Mouse (Mus musculus) naive thymus-derived CD4-positive, alpha-beta T cell, adult 2 months (primary cell): ENCODE results near the gene Cela2a.
"Not testable (repeated sequence)": the region's sequence is repeated elsewhere in the genome, so short reads cannot be mapped to it uniquely, and the experiment has no call there.

Experiments
- DNase-seq: peaks from one replicate; pipeline ENCODE4 v3.0.0-alpha.2; 2011; ENCODE audit warnings: low read depth

Cela2a gene

GRCm38 (mm10) chr4:141797545-141797944 lies 28.4 kb downstream of the Cela2a start:
- no peak for DNase-seq

DNA sequence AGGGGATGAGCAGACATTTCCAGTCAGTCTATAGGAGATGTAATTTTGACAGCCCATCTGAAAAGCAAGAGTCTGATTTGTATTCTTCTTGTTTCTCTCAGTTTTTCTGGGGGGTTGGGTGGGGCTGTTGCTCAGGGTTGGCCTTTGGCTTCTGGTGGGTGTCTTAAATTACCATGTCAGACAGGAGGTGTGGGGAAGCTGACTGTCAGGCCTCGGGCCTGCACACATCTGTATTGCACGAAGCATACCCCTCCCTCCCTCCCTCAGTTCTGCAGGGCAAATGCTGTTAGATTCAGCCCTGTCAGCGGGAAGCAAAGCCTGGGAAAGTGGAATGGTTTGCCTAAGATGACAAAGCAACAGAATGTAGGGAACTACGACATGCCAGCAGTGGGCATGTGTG lies 29.0 kb downstream of the Cela2a start:
- DNase-seq, result no peak

DNA sequence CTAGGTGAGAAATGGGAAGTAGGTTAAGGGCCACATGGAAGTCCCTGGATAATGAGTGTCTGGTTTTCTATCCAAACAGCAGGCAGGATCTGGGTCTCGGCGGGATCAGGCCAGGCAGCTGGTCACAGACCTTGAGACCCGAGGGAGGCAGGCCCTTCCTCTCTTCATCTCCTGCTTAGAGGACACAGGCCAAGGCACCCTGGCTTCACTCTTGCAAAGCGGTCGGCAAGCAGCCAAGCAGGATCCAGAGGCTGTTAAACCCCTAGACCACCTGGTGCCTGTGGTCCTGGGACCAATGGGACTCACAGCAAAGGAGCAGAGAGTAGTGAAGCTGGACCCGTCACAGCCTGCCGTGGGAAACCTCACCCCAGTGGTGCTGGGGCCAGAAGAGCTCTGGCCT lies 29.6 kb downstream of the Cela2a start:
- no peak for DNase-seq

- no peak for DNase-seq
Observed at GRCm38 (mm10) chr4:141794152-141794535, 31.8 kb downstream of the Cela2a start.

GRCm38 (mm10) chr4:141793282-141794151 lies 32.4 kb downstream of the Cela2a start, which contains the start of gene Casp9:
Gene Casp9, plus strand, starts transcription at chr4:141793612.
- peak; percentile 98 for DNase-seq

DNA sequence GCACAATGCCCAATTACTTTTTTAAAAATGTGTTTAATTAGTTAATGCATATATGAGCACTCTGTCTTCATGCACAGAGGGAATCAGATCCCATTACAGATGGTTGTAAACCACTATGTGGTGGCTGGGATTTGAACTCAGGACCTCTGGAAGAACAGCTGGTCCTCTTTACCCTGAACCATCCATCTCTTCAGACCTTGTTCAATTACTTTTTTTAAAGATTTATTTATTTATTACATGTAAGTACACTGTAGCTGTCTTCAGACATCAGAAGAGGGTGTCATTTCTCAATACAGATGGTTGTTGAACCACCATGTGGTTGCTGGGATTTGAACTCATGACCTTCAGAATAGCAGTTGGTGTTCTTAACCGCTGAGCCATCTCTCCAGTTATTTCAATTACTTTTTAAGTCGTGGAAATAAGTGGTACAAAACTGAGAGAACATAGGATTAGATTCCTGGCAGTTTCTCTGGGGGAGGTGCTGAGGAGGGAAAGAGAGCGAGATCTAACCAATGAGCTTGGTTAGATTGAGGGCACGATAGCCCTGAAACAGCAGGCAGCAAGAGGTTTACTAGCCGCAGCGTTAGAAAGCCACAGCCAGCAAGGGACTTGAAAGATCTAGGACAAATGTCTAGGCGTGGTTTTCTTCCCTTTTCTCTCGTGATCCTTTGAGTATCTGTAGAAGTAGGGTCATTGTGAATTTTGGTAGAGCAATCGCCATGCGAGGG lies 33.2 kb downstream of the Cela2a start:
- DNase-seq, result no peak

DNA sequence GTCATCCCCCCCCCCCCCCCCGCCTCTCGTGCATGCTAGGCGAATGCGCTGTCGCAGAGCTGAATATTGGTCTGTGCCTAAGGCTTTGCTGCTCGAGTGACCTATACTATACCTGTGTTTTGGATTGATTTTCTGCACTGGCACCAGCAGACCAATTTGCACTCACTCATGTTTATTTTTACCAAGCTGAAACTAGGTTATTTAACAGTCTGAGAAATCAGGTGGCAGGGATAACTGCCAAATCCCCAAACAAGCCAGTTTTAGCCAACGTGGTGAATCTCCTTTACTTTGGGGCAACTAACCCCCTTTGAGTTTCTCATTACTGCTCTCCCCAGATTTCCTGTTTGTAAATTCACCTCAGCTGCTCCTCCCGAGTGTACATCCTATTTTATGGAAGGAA lies 34.0 kb downstream of the Cela2a start:
- peak; percentile 18 for DNase-seq

DNA sequence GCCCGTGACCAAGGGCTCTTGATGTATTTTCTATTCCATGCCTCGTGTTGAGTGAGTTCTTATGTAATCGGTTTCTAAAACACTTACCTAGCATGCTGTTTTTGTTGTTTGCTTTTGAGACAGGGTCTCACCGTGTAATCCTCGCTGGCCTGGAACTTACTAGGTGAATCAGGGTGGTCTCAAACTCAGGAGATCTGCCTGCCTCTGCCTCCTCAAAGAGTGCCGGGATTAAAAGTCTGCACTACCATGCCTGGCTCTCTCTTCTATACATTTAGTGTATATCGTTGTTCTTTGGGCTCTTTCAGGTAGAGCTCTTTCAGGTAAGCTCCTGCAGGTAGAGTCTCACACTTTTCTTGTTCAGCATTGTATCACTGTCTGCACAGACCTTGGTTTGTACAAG lies 34.5 kb downstream of the Cela2a start:
- peak; percentile 23 for DNase-seq

DNA sequence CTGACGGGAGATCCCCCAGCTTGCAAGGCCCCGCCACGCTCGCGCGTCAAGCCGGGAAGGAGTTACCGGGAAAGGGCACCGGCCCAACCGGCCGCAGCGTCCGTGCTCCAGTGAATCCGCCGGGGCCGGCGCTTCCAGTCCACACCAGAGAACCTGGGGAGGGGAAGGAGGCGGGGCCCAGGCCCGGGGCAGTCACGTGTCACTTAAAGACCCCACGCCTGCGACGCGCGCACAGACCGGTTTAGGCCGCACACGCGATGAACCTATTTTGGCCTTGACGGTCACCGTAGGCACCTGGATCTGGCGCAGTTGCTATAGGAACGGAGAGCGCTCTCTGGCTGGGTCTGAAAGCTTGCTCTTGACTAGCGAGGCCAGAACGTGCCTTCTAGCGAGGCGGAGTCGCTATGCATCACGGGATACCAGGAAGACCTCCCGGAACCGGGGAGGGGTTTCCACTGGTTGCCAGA lies 35.4 kb downstream of the Cela2a start, which contains the start of gene Dnajc16:
TSS of gene Dnajc16 (minus strand) at position 408 of the 467 bp plus-strand sequence.
- DNase-seq, result peak; percentile 98

DNA sequence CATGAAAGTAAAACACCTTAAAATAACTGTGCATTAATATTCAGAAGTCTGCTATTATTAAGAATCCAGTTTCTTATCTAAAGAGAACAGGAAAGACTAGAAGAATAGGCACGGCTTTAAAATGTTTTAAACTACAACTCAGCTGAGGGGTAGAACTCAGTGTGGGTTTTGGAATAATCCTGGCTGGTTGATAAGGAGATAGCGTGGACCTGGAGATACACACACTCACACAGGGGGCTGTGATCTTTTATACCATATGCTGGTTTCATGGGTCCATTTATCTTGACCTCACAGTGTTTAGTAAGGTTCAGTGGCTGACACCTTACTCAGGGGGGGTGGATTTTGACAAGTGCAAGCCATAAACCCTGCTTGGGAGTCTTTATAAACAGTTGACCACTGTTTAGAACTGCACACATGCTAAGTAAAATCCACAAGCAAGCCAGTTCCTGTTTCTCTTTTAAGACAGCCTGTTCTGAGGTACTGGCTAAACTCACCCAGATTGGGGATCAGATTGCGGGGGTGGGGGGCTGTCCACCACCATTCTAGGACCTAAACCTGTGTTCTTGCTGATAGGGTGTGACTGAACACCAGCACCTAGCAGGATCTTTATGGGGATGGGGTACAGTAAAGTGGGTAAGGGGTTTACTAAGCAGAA lies 36.3 kb downstream of the Cela2a start:
- no peak for DNase-seq

- DNase-seq, result no peak
Observed at GRCm38 (mm10) chr4:141787462-141787861, 38.5 kb downstream of the Cela2a start.

DNA sequence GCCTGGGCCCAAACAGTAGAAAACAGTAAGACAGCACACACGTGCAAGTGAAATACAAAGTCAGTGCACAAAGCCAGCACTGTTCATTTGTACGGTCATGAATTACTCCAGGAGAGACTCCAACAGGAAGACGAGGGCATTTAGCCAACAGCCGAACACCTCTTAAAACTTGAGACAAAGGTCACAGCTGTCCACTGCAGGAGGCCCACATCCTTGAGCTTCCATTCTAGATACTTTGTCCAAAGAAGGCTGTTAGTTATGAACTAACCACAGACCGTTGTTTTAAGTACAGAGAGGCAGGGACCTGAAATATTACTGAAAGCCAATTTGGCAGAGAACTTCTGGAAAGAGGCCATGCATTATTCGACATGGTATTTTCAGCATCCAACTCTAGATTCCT lies 38.9 kb downstream of the Cela2a start:
- no peak for DNase-seq

DNA sequence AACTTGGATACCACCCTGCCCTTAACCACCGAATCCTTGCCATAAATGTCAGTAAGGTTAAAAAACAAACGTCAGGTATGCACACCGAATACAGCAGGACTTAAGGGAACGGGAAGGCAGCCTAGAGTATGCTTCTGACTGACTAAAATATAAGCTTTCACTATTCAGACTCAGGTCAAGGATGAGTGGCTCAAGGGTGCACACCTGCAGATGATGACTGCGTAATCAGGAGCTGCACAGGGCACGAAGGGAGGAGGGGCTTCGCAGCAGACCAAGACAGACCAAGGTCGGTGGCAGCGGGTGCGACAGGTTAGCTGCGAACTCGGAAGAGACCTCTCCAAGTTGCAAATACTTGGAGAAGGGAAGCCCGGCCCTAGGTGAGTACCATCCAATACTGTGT lies 39.8 kb downstream of the Cela2a start:
- DNase-seq, result no peak

- DNase-seq, result no peak
Observed at GRCm38 (mm10) chr4:141784835-141785234, 41.1 kb downstream of the Cela2a start.

DNA sequence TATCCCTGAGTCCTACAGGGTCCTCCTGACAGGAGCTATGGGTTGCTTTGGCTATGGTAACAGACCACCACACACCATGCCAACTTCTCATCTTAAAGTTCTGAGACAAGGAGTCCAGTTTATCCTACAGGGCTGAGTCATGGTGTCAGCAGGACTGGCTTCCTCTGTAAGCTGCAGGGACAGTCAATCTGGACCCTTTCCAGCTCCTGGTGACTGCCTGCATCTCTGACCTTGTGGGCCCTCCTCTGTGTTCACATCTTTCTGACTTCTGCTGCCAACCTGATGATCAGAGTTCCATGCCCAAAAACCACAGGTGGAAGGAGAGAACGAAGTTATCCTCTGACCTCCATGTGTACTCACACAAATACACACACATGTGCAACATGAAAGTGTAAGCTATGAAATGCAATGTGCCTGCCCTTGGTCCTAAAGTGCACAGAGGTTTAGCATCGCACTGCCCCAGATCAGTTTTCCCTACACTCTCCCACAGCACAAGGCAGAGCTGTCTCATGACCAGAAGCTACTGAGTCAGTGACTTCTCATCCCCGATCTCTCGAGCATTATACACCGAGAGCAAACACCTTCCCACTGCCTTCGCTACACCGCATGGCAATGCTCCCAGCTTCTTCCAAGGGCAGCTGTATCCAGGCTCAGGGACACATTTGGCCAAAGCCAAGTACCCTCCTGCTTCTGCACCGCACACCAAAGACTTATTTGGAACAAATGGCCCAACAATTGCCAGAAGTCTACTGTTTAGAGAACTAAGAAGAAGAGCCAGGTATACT lies 44.6 kb downstream of the Cela2a start:
- DNase-seq, result no peak

DNA sequence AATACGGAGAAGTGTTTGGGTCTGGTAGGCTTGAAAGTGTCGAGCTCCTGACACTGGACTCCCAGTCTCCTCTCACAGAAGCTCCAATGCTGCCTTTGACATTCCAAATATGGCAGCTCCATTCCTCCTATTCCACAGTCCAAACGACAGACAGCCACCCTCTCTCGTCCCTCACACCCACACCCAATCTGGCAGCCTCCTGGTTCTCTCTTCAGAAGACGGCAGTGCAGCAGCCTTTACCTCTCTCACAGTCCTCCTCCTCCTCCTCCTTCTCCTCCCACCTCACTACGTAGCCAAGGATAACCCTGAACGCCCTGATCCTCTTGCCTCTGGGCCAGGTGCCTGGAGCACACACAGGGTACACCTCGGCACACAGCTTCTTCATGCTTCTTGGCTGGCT lies 46.1 kb downstream of the Cela2a start:
- DNase-seq, result no peak

DNA sequence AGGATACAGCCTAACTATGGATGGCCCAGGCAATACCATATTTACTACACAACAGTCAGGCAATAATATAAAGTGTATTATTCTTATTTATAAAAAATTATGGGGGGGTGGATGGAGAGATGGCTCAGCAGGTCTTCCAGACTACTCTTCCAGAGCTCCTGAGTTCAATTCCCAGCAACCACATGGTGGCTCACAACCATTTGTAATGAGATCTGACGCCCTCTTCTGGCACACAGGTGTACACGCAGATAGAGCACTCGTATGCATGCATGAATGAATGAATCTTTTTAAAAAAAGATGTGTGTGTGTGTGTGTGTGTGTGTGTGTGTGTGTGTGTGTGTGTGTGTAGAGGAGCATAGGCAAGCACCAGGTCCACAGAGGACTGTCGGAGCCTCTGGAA lies 52.9 kb downstream of the Cela2a start:
- not testable (repeated sequence) for DNase-seq

DNA sequence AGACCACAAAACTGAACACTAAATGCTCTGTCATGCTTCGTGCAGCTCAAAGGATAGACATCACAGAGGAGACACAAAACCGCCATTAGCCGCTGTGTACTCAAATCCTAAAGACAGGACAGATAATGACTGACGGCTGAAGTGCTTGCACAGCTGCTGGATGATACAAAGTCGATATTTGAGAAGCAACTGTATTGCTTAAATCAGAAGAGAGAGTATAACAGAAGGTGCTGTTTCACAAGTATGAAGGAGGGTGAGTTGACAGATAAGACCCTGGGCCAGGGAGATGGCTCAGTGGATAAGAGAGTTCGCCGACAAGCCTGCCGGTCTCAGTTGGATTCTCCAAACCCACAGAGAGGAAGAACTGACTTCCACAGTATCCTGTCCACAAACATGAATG lies 54.1 kb downstream of the Cela2a start:
- no peak for DNase-seq

DNA sequence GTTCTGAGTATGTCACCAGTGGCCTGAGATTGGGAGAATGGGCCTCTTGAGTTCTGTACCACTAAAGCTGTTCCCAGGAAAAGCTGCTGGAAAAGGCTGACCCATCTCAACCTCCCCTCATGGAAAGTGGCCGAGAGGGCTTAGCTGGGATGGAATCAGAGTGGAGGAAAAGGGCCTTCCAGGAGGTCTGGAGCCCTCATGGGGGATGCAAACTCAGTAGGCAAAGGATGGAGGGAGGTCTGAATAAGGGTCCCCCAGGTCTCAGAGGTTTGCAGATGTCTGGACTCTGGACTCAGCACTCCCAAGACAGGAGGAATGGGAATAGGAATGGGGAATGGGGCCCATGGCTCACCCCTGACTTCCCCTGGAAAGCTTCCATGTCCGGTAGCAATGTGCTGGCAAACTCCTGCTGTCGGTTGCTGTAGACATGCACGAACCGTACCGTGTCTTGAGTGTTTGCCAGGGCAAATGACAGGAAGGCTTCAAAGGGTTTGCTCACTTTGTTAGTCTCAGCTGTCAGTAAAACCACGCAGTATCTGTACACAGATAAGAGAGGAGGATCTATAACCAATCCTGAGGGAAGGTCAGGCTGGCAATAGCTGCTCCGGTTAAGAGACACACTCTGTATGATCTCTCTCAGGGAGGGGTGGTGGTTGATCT lies 56.3 kb downstream of the Cela2a start:
- no peak for DNase-seq

- DNase-seq, result no peak
Observed at GRCm38 (mm10) chr4:141767353-141768036, 58.5 kb downstream of the Cela2a start.
